Mouse (Mus musculus) activated CD4-positive, CD25-positive, alpha-beta regulatory T cell, adult 4 months (primary cell): ENCODE data around the gene Iqgap3. TPM values are rescaled to one million over a fixed set of nuclear protein-coding genes. Genes with fewer than 3 reads are reported as not detected.

Source experiments
- ATAC-seq: one replicate; pipeline ENCODE4 v1.8.0; 2017
- polyA plus RNA-seq, 2 experiments: library from polyadenylated mRNA; unstranded; fragments of 100-300 nt; shearing (Covaris generic); gene quantifications; one replicate each; pipeline ENCODE4 v1.2.1; 2017

Iqgap3 gene
- polyA plus RNA-seq, 2 experiments from 2014 or later = 1.3 to 1.4 TPM

- no peak for ATAC-seq
These were observed 57.7 kb downstream of the Iqgap3 start for GRCm38 (mm10) chr3:88139243-88140177.

GRCm38 (mm10) chr3:88140178-88140902 is 58.6 kb downstream of the Iqgap3 start:
- no peak for ATAC-seq

GRCm38 (mm10) chr3:88140903-88141430 is 59.2 kb downstream of the Iqgap3 start:
- ATAC-seq = no peak

GRCm38 (mm10) chr3:88141439-88141786 is 59.6 kb downstream of the Iqgap3 start:
- peak; percentile 43 for ATAC-seq

- peak; percentile 60 for ATAC-seq
These were observed 60.2 kb downstream of the Iqgap3 start, which contains the start of gene Mef2d for GRCm38 (mm10) chr3:88141787-88142523. Gene Mef2d, plus strand, starts transcription at chr3:88142372.

GRCm38 (mm10) chr3:88142546-88142915 is 60.8 kb downstream of the Iqgap3 start:
- no peak for ATAC-seq

GRCm38 (mm10) chr3:88142916-88143771 is 61.4 kb downstream of the Iqgap3 start:
- ATAC-seq = no peak

GRCm38 (mm10) chr3:88143961-88144486 is 62.3 kb downstream of the Iqgap3 start:
- ATAC-seq = no peak

GRCm38 (mm10) chr3:88144648-88145410 is 63.1 kb downstream of the Iqgap3 start:
- no peak for ATAC-seq

GRCm38 (mm10) chr3:88145411-88145782 is 63.6 kb downstream of the Iqgap3 start:
- ATAC-seq = no peak

- ATAC-seq = no peak
These were observed 64.2 kb downstream of the Iqgap3 start for GRCm38 (mm10) chr3:88145952-88146351.

- no peak for ATAC-seq
These were observed 64.8 kb downstream of the Iqgap3 start for GRCm38 (mm10) chr3:88146376-88147112.

- ATAC-seq = no peak
These were observed 65.7 kb downstream of the Iqgap3 start for GRCm38 (mm10) chr3:88147444-88147843.

GRCm38 (mm10) chr3:88147866-88148265 is 66.1 kb downstream of the Iqgap3 start:
- ATAC-seq = no peak

GRCm38 (mm10) chr3:88148354-88148753 is 66.6 kb downstream of the Iqgap3 start:
- no peak for ATAC-seq

GRCm38 (mm10) chr3:88148776-88149509 is 67.2 kb downstream of the Iqgap3 start:
- no peak for ATAC-seq

GRCm38 (mm10) chr3:88149510-88149974 is 67.8 kb downstream of the Iqgap3 start:
- ATAC-seq = no peak

GRCm38 (mm10) chr3:88150061-88150998 is 68.6 kb downstream of the Iqgap3 start:
- ATAC-seq = no peak
